Mouse (Mus musculus): ENCODE measurements around the gene Fth1.
"Not testable (repeated sequence)": the region's sequence is repeated elsewhere in the genome, so short reads cannot be mapped to it uniquely, and the experiment has no call there.

Gene Fth1

GRCm38 (mm10) chr19:9980258-9980657, at the start of gene Fth1:
Gene Fth1 (plus strand): TSS chr19:9980598.
- DNase-seq (ENCODE audit: low spot score in 2 of 2): no peak

GRCm38 (mm10) chr19:9931167-9931607, 49.2 kb upstream of the Fth1 start:
- not testable (repeated sequence) for DNase-seq (ENCODE audit: low spot score in 2 of 2)

GRCm38 (mm10) chr19:9933908-9934307, 46.5 kb upstream of the Fth1 start:
- no peak for DNase-seq (ENCODE audit: low spot score in 2 of 2)

- no peak for DNase-seq (ENCODE audit: low spot score in 2 of 2)
Measured at GRCm38 (mm10) chr19:9936579-9936978, 43.8 kb upstream of the Fth1 start.

- DNase-seq (ENCODE audit: low spot score in 2 of 2): no peak
Measured at GRCm38 (mm10) chr19:9937428-9937827, 43.0 kb upstream of the Fth1 start.

GRCm38 (mm10) chr19:9938156-9938823, 42.1 kb upstream of the Fth1 start:
- DNase-seq (ENCODE audit: low spot score in 2 of 2): no peak

GRCm38 (mm10) chr19:9938824-9939303, 41.5 kb upstream of the Fth1 start:
- no peak for DNase-seq (ENCODE audit: low spot score in 2 of 2)

GRCm38 (mm10) chr19:9939841-9940240, 40.6 kb upstream of the Fth1 start:
- no peak for DNase-seq (ENCODE audit: low spot score in 2 of 2)

- DNase-seq (ENCODE audit: low spot score in 2 of 2): no peak
Measured at GRCm38 (mm10) chr19:9940903-9941302, 39.5 kb upstream of the Fth1 start.

GRCm38 (mm10) chr19:9941809-9942208, 38.6 kb upstream of the Fth1 start:
- DNase-seq (ENCODE audit: low spot score in 2 of 2): no peak

- no peak for DNase-seq (ENCODE audit: low spot score in 2 of 2)
Measured at GRCm38 (mm10) chr19:9942539-9943533, 37.6 kb upstream of the Fth1 start.

- no peak for DNase-seq (ENCODE audit: low spot score in 2 of 2)
Measured at GRCm38 (mm10) chr19:9945800-9946564, 34.4 kb upstream of the Fth1 start.

- no peak for DNase-seq (ENCODE audit: low spot score in 2 of 2)
Measured at GRCm38 (mm10) chr19:9946986-9947385, 33.4 kb upstream of the Fth1 start.

GRCm38 (mm10) chr19:9952390-9952789, 28.0 kb upstream of the Fth1 start:
- no peak for DNase-seq (ENCODE audit: low spot score in 2 of 2)

GRCm38 (mm10) chr19:9952912-9953311, 27.5 kb upstream of the Fth1 start:
- DNase-seq (ENCODE audit: low spot score in 2 of 2): no peak

- DNase-seq (ENCODE audit: low spot score in 2 of 2): peak; percentile 63 to 86
Measured at GRCm38 (mm10) chr19:9954055-9954810, 26.2 kb upstream of the Fth1 start.

GRCm38 (mm10) chr19:9954811-9955202, 25.6 kb upstream of the Fth1 start:
- no peak for DNase-seq (ENCODE audit: low spot score in 2 of 2)

- DNase-seq (ENCODE audit: low spot score in 2 of 2): no peak
Measured at GRCm38 (mm10) chr19:9955438-9955837, 25.0 kb upstream of the Fth1 start.

GRCm38 (mm10) chr19:9956624-9957388, 23.6 kb upstream of the Fth1 start:
- no peak for DNase-seq (ENCODE audit: low spot score in 2 of 2)

- no peak for DNase-seq (ENCODE audit: low spot score in 2 of 2)
Measured at GRCm38 (mm10) chr19:9957965-9958364, 22.4 kb upstream of the Fth1 start.

Data from left cerebral cortex, adult 9 months (tissue).